Mouse (Mus musculus) cerebellum, postnatal 36 days (tissue): ENCODE results near the gene Cd36.
"Not testable (repeated sequence)": the region's sequence is repeated elsewhere in the genome, so short reads cannot be mapped to it uniquely, and the experiment has no call there.

Experiments used
- DNase-seq, 2 experiments: peaks; one replicate each; pipeline ENCODE4 v3.0.0; 2021 to 2022; ENCODE audit warnings: mixed read lengths in 2 of 2

Cd36 gene

DNA sequence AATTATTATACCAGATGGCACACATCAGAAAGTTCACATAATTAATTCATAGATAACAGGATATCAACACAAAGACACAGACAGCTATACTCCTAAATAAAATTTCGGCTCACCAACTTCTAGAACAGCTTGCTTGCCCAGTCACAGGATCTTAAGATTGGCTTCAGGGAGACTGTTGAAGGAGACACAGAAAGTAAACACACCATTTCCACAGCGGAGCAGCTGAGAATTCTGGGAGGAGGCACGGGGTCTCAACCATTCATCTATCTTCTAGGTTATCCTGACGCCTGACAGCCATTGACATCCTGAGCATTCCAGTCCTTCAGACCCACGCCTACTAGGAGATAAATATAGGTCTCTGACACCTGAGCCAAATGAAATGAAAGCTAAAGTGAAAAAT is at the start of gene Cd36:
Gene Cd36, minus strand, starts transcription at position 204 of the 400 bp plus-strand sequence.
- no peak for DNase-seq

DNA sequence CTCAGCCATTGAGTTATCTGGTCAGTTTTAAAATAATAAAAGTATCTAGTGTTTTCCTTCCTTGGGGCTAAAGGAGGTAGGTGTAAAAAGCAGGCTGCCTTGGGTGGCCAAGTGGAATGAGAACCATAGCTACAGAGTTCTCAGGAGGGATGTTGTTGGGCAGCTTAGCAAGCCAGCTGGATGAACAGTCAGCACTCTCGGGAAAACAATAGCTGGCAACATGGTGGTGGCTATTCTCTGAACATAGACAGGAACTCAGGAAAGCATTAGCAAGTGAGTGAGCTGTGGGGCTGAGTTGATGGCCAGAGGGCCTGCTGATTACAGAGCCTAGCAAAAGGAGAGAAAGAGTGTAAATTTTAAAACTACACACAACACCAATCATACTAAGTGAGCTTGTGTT is 45.9 kb upstream of the Cd36 start:
- DNase-seq, result no peak

DNA sequence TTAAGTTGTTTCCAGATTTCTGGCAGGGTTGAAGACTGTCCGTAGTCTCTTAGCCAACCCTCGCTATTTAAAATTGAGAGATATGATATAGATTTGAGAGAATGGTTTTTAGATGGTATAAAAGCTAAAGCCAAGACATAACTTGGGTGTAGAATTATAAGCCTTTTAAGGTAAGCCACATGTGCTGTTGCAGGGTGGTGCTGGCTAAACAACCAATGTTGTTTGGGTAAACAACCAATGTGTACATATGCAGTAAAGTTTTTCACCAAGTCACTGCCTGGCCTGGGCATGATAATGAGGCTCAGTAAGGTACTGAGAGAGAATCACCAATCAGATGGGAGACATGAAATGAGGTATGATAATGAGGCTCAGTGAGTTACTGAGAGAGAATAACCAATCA is 43.0 kb upstream of the Cd36 start:
- not testable (repeated sequence) for DNase-seq

DNA sequence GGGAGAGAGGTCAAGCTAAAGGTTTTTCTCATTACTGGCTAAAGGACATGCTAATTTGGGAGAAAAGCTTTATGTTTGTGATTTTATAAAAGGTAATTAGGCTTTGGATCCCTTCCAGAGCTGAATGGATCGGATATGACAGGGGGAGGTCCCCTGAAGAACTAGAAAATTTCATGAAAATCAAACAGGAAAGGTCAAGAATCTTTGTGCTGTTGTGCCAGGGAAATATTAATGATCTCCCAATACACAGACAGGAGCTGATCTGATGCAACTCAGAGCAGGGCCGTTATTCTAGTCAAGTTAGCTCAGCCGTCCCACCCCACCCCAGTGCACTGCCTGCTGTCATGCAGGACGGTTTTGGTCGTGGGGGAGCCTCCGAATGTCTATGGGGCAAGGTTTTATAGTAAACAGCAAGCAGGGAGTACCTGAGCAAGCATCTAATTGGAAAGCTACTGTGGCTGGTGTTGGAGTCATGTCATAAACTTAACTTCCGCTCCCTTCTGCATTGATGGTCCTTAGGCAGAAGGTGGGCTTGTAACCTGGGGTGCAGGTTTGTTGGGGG is 40.5 kb upstream of the Cd36 start:
- no peak for DNase-seq

DNA sequence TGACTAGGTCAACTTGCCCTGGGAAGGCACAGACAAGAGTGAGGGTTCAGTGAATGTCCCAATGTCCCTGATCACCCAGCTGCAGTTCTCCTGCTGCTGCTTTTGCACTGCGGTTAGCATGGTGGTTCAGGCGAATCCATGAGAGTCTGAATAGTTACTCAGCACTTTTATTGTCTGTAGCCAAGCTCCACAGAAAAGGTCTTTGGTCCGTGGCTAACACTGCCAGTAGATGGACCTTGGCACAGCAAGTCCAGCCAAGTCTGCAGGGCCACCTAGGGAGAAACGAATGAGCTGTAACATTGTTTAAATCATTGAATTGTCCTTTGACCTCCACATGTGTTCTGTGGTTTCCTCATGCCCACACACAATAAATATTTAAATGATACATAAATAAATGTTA is 39.9 kb upstream of the Cd36 start:
- DNase-seq, result no peak

DNA sequence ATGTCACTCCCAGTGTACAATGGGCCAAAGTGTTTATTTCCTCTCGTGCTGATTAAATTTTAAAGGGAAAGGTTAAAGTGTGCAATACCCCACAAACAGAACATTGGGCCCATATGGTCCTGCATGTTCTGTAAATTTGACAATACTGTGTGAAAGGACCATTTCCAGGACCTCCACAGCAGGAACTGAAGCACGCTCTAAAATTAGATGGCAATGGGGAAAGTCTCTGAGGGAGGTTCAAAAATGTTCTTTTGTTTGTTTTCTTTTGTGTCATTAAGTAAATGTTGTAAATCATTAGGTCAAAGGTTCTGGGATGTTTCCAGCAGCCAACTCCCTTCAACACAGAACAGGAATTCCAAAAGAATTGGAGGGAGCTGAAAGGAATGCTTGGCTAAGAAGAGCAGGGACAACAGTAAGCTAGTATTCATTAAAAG is 35.5 kb upstream of the Cd36 start:
- DNase-seq, result no peak

DNA sequence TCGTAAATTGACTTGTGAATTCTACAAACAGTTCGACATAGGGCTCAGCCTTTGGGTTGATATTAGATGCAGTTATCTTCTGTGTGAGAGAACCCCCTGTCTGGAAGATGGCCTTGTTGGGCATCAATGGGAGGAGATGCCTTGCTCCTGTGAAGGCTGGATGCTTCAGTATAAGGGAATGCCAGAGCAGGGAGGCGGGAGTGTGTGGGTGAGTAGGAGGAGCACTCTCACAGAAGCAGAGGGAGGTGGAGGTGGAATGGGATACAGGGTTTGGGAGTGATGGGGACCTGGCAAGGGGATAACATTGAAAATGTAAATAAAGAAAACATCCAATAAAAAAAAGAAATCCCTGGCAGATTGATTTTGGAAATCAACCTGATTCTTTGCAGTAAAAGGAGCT is 35.0 kb upstream of the Cd36 start:
- no peak for DNase-seq

DNA sequence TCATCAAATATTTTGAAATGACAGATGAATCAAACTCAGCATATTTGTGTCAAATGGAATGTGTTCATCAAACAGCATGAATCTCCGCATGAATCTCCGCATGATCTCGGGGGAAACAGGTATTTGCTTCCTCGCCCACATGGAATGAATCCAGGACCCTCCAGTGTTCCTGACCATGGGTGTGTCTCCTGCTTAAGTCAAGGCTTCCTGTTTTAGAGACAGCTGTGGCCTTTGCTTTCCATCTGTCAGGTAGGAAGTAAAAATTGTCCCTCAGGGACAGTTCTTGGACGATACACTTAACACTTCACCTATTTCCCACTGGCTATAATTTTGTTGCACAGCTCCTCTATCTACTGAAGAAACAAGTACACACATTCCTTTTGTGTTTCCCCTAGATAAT is 30.4 kb upstream of the Cd36 start:
- no peak for DNase-seq

DNA sequence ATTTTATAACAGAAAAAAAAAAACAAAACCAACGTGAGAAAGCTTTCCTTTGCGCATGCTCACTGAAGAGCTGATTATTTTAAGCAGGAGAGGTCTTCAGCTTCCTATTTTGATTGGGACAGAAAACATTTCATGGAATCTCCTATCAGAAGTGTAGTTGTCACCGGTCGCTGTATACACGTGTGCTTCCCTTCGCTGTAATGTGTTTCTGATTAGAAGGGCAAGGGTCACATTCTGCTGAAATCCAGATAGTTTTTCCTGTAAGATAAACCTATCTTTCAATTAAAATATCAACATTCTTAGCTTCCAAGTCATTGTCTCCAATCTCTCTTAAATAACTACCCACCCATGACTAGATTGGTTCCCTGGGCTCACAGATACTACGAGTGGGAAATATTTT is 16.2 kb upstream of the Cd36 start:
- no peak for DNase-seq

DNA sequence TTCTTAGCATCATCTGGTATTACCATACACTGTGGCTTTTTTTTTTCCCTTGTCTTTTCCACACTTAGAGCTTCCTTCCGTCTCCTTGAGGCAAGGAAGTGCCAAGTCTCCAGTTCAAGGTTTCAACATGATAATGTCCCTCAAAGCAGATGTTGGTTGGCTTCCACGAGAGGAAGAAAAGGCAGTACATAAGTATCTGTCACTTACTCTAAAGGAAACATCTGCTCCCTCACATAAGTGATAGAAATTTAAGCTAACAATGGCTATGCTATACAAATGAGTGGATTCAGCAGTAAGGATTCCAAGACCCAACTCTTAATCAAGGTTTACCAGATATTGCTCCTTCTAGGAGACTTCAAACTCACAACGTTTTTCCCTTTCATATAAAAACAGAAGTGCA is 10.3 kb upstream of the Cd36 start:
- no peak for DNase-seq

DNA sequence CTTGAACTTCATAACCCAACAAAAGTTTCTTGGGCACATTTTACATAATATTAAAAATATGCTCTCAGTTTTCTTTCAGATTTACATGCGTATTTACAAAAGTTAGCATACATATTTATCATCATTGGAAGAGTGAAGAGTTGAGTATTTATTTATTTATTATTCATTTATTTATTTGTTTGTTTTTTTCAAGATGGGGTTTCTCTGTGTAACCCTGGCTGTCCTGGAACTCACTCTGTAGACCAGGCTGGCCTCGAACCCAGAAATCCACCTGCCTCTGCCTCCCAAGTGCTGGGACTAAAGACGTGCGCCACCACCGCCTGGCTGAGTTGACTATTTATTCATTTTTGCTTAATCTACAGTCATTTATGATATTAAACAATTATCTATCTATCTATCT is 9.0 kb upstream of the Cd36 start:
- not testable (repeated sequence) for DNase-seq

DNA sequence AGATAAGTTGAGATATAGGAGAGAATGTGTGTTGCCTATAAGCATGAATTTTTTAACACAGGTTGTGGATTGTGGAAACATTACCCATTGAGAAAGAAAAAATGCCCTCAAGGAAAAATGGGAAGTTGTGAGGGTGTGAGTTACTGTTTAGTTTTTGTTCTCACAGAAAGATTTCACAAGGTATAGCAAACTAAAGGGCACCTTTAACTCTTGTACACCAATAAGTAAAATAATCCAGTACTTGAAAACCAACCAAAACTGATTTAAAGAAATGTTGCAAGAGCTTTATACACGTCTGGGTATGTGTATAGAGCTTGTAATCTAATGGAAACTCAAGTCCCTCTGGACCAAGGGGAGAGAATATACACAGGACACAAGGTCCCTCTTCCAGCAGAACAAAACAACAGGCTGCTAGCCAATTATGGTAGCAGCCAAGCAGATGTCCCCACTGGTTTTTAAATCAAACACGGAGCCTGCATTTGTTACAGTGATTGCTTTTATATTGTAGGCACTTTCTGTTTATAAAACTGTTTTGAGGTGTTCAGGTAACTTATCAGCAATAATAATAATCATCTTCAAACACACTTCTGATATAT is 5.1 kb upstream of the Cd36 start:
- DNase-seq, result no peak

DNA sequence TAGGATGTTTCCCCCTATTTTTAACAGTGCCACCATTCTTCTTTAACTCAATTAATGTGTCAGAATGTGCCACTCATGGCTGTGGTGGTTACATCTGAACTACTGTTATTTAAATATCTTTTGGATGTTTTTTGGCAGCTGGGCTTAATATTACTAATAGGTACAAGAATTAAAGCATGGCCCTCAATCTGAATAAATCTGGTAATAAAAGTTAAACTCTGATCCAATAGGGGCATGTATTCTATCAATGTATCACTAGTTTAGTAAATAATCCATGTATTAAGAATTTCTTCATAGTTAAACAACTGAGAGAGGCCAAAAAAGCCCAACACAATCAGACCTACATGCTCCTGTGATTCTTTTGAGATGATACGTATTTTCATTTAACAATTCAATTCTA is 690 bp upstream of the Cd36 start:
- DNase-seq, result no peak

DNA sequence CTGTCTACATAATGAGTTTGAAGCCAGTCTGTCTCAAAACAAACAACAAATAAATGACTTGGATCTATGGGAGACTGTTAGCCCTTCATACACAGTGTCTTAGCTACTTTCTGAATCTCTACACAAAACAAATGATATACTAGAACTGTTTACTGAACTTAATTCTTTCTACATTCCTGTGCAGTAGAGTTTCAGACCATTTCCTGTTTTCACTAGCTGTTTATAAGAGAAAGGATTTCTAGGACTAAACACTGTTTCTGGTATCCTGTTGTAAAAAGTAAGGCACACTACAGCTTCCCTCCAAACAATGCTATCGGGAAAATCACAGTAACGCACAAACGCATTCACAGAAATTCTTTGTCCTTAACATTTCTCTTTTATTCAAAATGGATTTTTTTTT is 2.2 kb downstream of the Cd36 start:
- no peak for DNase-seq

DNA sequence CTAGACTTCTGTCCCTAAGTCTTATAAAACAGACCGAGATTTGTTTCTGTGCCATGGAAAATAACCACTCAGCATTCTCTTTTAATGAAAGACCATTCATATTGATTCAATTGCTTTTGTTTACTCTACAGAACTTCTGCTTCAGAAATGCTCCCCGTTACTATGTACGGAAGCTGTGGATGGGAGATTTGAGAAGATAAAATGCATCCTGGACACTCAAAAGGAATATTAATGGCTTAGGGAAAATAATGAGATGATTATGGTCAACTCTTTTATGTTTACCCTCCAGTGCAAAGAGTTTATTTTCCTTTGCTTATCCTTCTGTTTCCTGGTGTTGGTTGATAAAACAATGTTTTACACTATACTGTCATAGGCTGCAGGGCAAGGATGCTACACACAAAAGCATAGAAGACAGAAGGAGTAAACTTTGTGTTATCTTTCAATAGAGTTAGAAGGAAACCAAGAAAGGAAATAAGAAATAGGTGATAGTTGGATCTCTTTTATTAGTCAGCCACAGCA is 5.2 kb downstream of the Cd36 start:
- no peak for DNase-seq

DNA sequence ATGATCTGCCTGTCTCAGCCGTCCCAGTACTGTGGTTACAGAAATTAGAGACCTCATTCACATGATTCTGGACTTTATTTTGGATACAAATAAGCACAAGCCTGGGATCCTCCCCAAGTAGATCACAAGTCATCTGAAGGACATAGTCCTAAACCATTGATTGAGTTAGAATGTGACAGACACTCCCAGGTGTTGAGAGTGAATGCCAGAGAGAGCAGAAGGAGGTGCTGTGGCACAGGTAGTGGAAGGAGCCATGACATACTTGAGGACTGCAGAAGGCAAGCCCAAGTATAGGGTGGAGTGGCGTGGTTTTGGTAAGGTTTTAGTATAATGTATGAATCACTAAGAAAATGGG is 7.1 kb downstream of the Cd36 start:
- DNase-seq, result no peak

DNA sequence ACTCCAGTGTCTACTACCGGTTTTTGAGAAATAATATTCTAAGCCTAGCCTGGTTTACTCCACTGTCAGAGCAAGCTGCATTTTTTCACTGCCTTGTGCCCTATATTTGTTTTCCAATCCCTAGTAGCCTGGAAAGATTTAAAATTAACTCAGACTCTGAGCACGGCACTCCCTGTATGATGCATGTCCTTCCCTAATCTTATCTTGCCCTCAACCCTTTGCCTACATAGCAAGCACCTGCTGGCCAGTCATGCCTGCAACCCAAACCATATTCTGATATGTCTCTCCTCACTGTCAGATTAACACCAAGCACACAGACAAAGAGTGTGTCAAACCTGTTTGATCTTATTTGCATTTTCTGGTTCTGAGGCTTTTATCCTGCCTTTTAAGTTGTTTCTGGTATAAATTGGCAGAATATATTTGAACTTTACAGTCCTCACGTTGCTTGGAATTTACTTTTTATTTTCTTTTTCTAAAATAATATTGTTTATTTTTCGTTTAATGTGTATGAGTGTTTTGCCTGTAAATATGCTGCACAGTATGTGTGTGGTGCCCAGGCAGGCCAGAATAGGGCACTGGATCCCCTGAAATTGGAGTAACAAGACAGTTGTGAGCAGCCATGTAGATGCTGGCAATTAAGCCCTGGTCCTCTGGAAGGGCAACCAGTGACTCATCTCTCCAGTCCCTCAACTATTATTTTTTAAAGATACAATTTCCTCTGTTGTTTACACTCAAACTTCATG is 7.6 kb downstream of the Cd36 start:
- DNase-seq, result no peak

DNA sequence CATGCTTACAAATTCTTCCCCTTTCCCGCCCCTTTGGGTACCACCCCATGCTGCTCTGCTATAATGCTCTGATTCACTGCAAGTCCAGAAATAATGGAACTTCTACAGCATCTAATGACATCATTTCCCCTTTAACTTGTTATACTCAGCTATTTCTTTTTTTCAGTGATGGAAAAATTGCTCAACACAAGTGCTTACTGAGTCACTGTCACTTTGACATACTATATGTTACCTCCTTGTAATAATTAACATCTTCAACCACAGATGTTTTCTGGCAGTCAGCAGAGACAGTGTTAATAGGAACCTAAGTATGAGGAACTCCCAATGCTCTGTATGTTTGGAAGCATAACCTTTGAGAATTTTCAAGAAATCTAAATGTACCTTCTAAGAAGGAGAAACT is 8.7 kb downstream of the Cd36 start:
- DNase-seq, result no peak

DNA sequence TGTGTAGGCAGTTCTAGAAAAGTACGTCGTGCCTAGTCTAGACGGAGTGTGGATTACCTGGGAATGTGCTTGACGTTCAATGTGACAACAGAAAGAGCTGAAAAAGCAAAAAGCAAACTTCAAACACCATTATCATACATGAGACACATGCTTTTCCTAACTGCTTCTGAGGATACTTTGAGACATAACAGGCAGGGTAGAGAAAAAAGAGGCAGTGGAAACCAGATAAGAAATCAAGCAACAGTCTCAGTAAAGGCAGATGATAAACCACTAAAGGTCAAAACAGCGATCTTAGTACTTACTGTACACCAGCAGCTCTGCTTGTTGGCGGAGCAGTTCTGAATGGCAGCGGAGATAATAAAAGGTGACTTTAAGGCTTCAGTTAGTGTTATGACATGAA is 11.6 kb downstream of the Cd36 start:
- DNase-seq, result no peak

DNA sequence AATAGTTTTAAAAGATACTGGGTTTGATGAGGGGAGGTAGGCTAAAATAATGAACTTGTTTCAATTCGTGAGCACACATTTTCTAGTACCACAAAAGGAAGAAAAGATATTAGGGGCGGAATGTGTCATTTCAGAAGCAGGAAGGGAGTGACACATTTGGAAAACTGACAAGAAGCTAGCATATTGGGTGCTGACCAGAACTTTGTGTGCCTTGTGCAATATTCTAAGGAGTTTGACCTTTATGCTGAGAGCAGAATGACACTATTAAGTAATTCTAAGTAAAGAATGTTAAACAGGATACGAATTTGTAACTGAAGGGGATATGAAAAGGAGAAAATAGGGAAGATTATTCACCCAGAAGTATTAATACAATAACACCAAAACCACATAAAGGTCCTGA is 12.0 kb downstream of the Cd36 start:
- no peak for DNase-seq

DNA sequence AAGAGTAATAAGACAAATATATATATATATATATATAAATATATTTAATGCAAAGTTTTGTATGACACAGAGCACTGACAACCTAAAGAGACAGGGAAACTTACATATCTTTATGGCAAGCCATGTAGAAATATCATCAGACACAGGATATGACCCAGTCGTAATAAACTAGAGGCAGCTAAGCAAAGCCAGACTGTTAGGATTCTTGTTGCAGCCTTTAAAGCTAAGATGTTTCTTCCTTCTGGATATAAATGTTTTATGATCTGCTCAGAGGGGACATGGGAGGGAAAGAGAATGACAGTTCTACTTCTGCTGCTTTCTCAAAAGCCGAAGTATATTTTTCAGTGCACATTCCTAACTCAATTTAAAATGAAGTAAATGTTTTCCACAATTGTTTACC is 14.3 kb downstream of the Cd36 start:
- no peak for DNase-seq

DNA sequence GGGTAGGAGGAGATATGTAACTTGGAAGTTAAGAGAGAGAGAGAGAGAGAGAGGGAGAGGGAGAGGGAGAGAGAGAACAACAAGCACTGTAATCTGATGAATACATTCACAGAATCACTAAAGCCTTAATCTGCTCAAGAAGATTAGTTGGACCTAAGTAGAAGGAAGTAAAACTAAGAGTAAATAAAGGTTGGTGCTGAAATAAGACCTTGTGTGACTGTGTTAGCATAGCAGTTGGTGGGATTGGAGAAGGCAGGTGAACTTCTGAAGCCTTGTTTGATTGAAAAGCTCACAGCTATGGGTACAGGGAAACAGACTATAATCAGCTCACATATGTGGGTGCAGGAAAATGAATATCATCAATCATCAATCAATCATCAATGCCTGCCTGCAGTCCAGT is 23.2 kb downstream of the Cd36 start:
- no peak for DNase-seq

DNA sequence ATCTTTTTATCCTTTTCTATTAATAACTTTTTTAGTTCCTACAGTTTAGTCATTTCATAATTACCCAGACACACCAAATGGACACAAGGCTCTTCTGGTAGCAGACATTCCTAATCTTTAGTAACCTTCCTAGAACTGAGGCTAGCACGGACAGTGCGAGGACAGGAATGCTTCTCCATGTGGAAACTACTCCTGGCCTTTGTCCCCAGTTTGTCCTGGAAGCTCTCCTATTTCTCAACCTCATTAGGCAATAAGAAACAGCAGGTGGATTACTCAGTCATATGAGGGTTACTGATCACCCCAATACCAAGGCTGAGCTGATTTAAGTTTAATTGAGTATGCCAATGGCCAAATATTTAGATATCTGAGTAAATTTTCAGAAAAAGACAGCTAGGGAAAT is 25.5 kb downstream of the Cd36 start:
- no peak for DNase-seq

DNA sequence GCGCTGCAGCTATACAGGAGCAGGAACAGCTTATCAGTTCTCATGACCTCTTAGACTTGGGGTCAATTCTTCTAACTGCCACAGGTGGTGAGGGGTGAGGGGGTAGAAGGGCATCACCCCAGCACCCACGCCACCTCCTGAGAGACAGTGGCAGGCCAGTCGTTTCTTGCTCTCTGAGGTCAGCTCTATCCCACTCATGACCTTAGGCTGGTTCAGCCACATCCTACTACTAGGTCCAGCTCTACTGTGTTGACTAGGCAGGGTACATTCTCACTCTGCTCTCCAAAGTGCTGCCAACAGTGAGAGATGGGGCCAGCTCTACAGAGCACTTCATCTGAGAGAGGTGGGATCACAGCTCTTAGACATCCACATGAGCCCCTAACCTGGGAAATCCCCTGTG is 30.2 kb downstream of the Cd36 start:
- DNase-seq, result no peak

DNA sequence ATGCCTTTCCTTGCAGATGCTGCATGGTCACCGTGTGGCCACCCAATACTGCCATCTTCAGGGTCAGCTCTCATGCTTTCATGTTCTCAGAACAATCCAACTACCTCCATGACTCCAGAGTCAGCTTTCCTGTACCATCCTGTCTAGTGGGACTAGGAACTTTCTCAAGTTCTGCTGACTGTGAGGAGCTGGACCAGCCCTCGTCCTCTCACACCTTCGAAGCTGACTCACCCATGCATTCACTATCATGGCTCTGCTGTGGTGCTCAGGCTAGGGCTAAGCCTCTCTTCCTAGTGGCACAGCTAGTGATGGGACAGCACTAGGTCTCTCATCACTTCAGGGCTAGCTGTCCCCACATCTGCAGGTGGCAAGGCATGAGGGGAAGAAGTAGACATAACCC is 30.7 kb downstream of the Cd36 start:
- no peak for DNase-seq
